Mouse (Mus musculus) midbrain, embryonic 14.5 days (tissue): ENCODE data around the gene Casz1. TPM values are rescaled to one million over a fixed set of nuclear protein-coding genes. Genes with fewer than 3 reads are reported as not detected.

Experiments used
- ATAC-seq: fragments of 200-750 bp; cut with Nextera tagmentation; 2 replicates; pipeline ENCODE4 v1.8.0; 2017; ENCODE audit warnings: moderate number of reproducible peaks, moderate library complexity; ENCODE audit not compliant: low FRiP score, low TSS enrichment
- DNase-seq: peaks from one replicate; pipeline ENCODE4 v3.0.0-alpha.2; 2015
- H3K27ac ChIP-seq: fragments of 300-500 bp; sonication (generic); replicated peaks from 2 replicates; pipeline ENCODE4 v1.5.1; 2014; ENCODE audit warnings: mild to moderate bottlenecking, low read depth, low read length, moderate library complexity
- H3K27me3 ChIP-seq: fragments of 300-500 bp; sonication (generic); 2 replicates; pipeline ENCODE4 v1.6.1; 2014; ENCODE audit warnings: low read length, control low read depth, mixed read lengths; ENCODE audit not compliant: control insufficient read depth, insufficient read depth
- H3K36me3 ChIP-seq: fragments of 300-500 bp; sonication (generic); 2 replicates; pipeline ENCODE4 v1.6.1; 2014; ENCODE audit warnings: low read length, control low read depth; ENCODE audit not compliant: control insufficient read depth, insufficient read depth
- H3K4me1 ChIP-seq: fragments of 300-500 bp; sonication (generic); 2 replicates; pipeline ENCODE4 v1.6.1; 2014; ENCODE audit warnings: mild to moderate bottlenecking, antibody characterized with exemption, low read length, control low read depth; ENCODE audit not compliant: control insufficient read depth, insufficient read depth
- H3K4me2 ChIP-seq: fragments of 300-500 bp; sonication (generic); 2 replicates; pipeline ENCODE4 v1.6.1; 2014; ENCODE audit warnings: mild to moderate bottlenecking, low read length, moderate library complexity
- H3K4me3 ChIP-seq: fragments of 300-500 bp; sonication (generic); replicated peaks from 2 replicates; pipeline ENCODE4 v1.5.1; 2014; ENCODE audit warnings: low read depth, low read length
- H3K9ac ChIP-seq: fragments of 300-500 bp; sonication (generic); replicated peaks from 2 replicates; pipeline ENCODE4 v1.6.1; 2014; ENCODE audit warnings: mild to moderate bottlenecking, low read length, moderate library complexity
- H3K9me3 ChIP-seq: fragments of 300-500 bp; sonication (generic); 2 replicates; pipeline ENCODE4 v1.6.1; 2016; ENCODE audit warnings: low read length, control low read depth, mixed read lengths; ENCODE audit not compliant: control insufficient read depth
- WGBS: fragments of 180-500 bp; shearing (Covaris S2); extraction: QIAGEN DNeasy Blood & Tissue Kit; methylation state at CpG from one replicate; pipeline ENCODE4 v1.1.7; 2014; 5-methylcytosine and 5-hydroxymethylcytosine counted together
- polyA plus RNA-seq: library from polyadenylated mRNA; unstranded; fragments of >200 nt; fragmentation: Nextera tagmentation; extraction: Ambion mirVana; gene quantifications from 2 replicates; pipeline ENCODE4 v1.2.1, GENCODE M21; 2014

The Casz1 gene
- polyA plus RNA-seq, 1 experiment from 2014 or later = 3.1 TPM

GRCm38 (mm10) chr4:148879631-148880030, 75.4 kb downstream of the Casz1 start:
- Histone ChIP-seq H3K9ac (no peak overlapping the region), H3K4me1 (peaks cover 27% of the 10 kb centered on the region), H3K4me2 (no peak overlapping the region), H3K9me3 (no peaks in the 10 kb centered on the region), H3K4me3 (no peak overlapping the region), H3K27ac (no peak overlapping the region), H3K27me3 (peaks cover 53% of the 10 kb centered on the region), H3K36me3 (no peaks in the 10 kb centered on the region)
- 83% methylated on average over 3 of the region's 3 CpGs for WGBS
- DNase-seq = no peak
- no peak for ATAC-seq

GRCm38 (mm10) chr4:148881001-148881669, 76.9 kb downstream of the Casz1 start:
- no peak overlapping the region for H3K4me3 ChIP-seq
- H3K36me3 ChIP-seq = no peaks in the 10 kb centered on the region
- H3K4me1 ChIP-seq = peaks cover 36% of the 10 kb centered on the region
- no peak overlapping the region for H3K27ac ChIP-seq
- DNase-seq (peak; percentile 59), ATAC-seq (no peak)
- no peak overlapping the region for H3K9ac ChIP-seq
- no peaks in the 10 kb centered on the region for H3K9me3 ChIP-seq
- peaks cover 45% of the 10 kb centered on the region for H3K27me3 ChIP-seq
- 9% methylated on average over 17 of the region's 17 CpGs for WGBS
- H3K4me2 ChIP-seq = no peak overlapping the region

GRCm38 (mm10) chr4:148881838-148882237, 77.6 kb downstream of the Casz1 start:
- WGBS = 59% methylated on average over 5 of the region's 5 CpGs
- H3K9me3 ChIP-seq = no peaks in the 10 kb centered on the region
- no peak overlapping the region for H3K9ac ChIP-seq
- ATAC-seq (no peak), DNase-seq (no peak)
- no peak overlapping the region for H3K4me3 ChIP-seq
- no peaks in the 10 kb centered on the region for H3K36me3 ChIP-seq
- H3K4me1 ChIP-seq = peaks cover 42% of the 10 kb centered on the region
- no peak overlapping the region for H3K4me2 ChIP-seq
- peaks cover 41% of the 10 kb centered on the region for H3K27me3 ChIP-seq
- H3K27ac ChIP-seq = no peak overlapping the region

- H3K27ac ChIP-seq = no peak overlapping the region
- WGBS = 8% methylated on average over 17 of the region's 17 CpGs
- peak; percentile 46 for DNase-seq
These were observed 78.2 kb downstream of the Casz1 start for GRCm38 (mm10) chr4:148882360-148882929.

GRCm38 (mm10) chr4:148884596-148884995, 80.4 kb downstream of the Casz1 start:
- 61% methylated on average over 14 of the region's 14 CpGs for WGBS

More at GRCm38 (mm10) chr4:148882360-148882929, 78.2 kb downstream of the Casz1 start:
- H3K9ac ChIP-seq = no peak overlapping the region
- H3K27me3 ChIP-seq = peaks cover 38% of the 10 kb centered on the region
- no peak for ATAC-seq
- no peaks in the 10 kb centered on the region for H3K9me3 ChIP-seq
- H3K36me3 ChIP-seq = no peaks in the 10 kb centered on the region
- H3K4me3 ChIP-seq = no peak overlapping the region
- H3K4me1 ChIP-seq = peaks cover 42% of the 10 kb centered on the region
- peak overlapping the region; percentile 22; the same call in 1 of the 2 replicates for H3K4me2 ChIP-seq

GRCm38 (mm10) chr4:148885401-148885800, 81.2 kb downstream of the Casz1 start:
- Histone ChIP-seq H3K4me2 (no peak overlapping the region), H3K9ac (no peak overlapping the region; the same call in 1 of the 2 replicates), H3K27me3 (peaks cover 26% of the 10 kb centered on the region; the same call in 1 of the 2 replicates), H3K36me3 (no peaks in the 10 kb centered on the region), H3K27ac (peak overlapping the region; percentile 60), H3K4me3 (no peak overlapping the region), H3K9me3 (no peaks in the 10 kb centered on the region), H3K4me1 (peaks cover 39% of the 10 kb centered on the region)
- peak; percentile 64 for DNase-seq
- ATAC-seq = peak; percentile 61
- 4% methylated on average over 10 of the region's 10 CpGs for WGBS

More at GRCm38 (mm10) chr4:148884596-148884995, 80.4 kb downstream of the Casz1 start:
- peaks cover 38% of the 10 kb centered on the region for H3K4me1 ChIP-seq
- H3K4me3 ChIP-seq = no peak overlapping the region
- peaks cover 26% of the 10 kb centered on the region for H3K27me3 ChIP-seq
- no peak for ATAC-seq
- H3K9me3 ChIP-seq = no peaks in the 10 kb centered on the region
- H3K27ac ChIP-seq = peak overlapping the region; percentile 60; the same call in 1 of the 2 replicates
- H3K9ac ChIP-seq = no peak overlapping the region
- H3K36me3 ChIP-seq = no peaks in the 10 kb centered on the region
- no peak overlapping the region for H3K4me2 ChIP-seq
- DNase-seq = no peak

- no peak overlapping the region for H3K4me3 ChIP-seq
- 10% methylated on average over 9 of the region's 9 CpGs for whole genome bisulfite sequencing
- H3K36me3 ChIP-seq = no peaks in the 10 kb centered on the region
- H3K9ac ChIP-seq = no peak overlapping the region
- peak overlapping the region; percentile 60 for H3K27ac ChIP-seq
- peaks cover 45% of the 10 kb centered on the region for H3K4me1 ChIP-seq
- DNase-seq = peak; percentile 77
- no peak overlapping the region for H3K4me2 ChIP-seq
- H3K27me3 ChIP-seq = peaks cover 25% of the 10 kb centered on the region; the same call in 1 of the 2 replicates
- ATAC-seq = peak; percentile 72
- no peaks in the 10 kb centered on the region for H3K9me3 ChIP-seq
These were observed 81.8 kb downstream of the Casz1 start for GRCm38 (mm10) chr4:148885921-148886540.

GRCm38 (mm10) chr4:148888229-148888628, 84.0 kb downstream of the Casz1 start:
- Histone ChIP-seq H3K27ac (no peak overlapping the region), H3K4me3 (no peak overlapping the region), H3K4me1 (peaks cover 40% of the 10 kb centered on the region), H3K4me2 (no peak overlapping the region), H3K9me3 (no peaks in the 10 kb centered on the region), H3K27me3 (peaks cover 25% of the 10 kb centered on the region), H3K36me3 (no peaks in the 10 kb centered on the region), H3K9ac (no peak overlapping the region)
- DNase-seq (peak; percentile 42), ATAC-seq (no peak)
- 7% methylated on average over 8 of the region's 8 CpGs for WGBS
